Mouse (Mus musculus): ENCODE measurements around the gene Zer1.

The Zer1 gene

GRCm38 (mm10) chr2:30128789-30129188 is 4.4 kb upstream of the Zer1 start:
- peak; percentile 60 for DNase-seq (ENCODE audit: low spot score)

- DNase-seq (ENCODE audit: low spot score), result no peak
Observed at GRCm38 (mm10) chr2:30123729-30124471, 485 bp downstream of the Zer1 start.

- DNase-seq (ENCODE audit: low spot score), result no peak
Observed at GRCm38 (mm10) chr2:30122766-30123165, 1.6 kb downstream of the Zer1 start.

- DNase-seq (ENCODE audit: low spot score), result no peak
Observed at GRCm38 (mm10) chr2:30120269-30120668, 4.1 kb downstream of the Zer1 start.

GRCm38 (mm10) chr2:30119641-30120051 is 4.7 kb downstream of the Zer1 start:
- DNase-seq (ENCODE audit: low spot score), result peak; percentile 79

GRCm38 (mm10) chr2:30112564-30112963 is 11.8 kb downstream of the Zer1 start:
- DNase-seq (ENCODE audit: low spot score), result peak; percentile 32

GRCm38 (mm10) chr2:30111500-30111899 is 12.9 kb downstream of the Zer1 start:
- DNase-seq (ENCODE audit: low spot score), result no peak

GRCm38 (mm10) chr2:30108260-30108659 is 16.1 kb downstream of the Zer1 start:
- no peak for DNase-seq (ENCODE audit: low spot score)

GRCm38 (mm10) chr2:30107646-30108045 is 16.7 kb downstream of the Zer1 start:
- no peak for DNase-seq (ENCODE audit: low spot score)

GRCm38 (mm10) chr2:30106364-30106763 is 18.0 kb downstream of the Zer1 start:
- peak; percentile 65 for DNase-seq (ENCODE audit: low spot score)

GRCm38 (mm10) chr2:30100214-30100613 is 24.2 kb downstream of the Zer1 start:
- DNase-seq (ENCODE audit: low spot score), result no peak

GRCm38 (mm10) chr2:30095882-30096527 is 28.4 kb downstream of the Zer1 start:
- DNase-seq (ENCODE audit: low spot score), result peak; percentile 51

- no peak for DNase-seq (ENCODE audit: low spot score)
Observed at GRCm38 (mm10) chr2:30094208-30094588, 30.2 kb downstream of the Zer1 start.

GRCm38 (mm10) chr2:30093471-30094207 is 30.7 kb downstream of the Zer1 start, which contains the start of gene Zdhhc12:
TSS of gene Zdhhc12 (minus strand) at chr2:30093648.
- peak; percentile 99 for DNase-seq (ENCODE audit: low spot score)

- DNase-seq (ENCODE audit: low spot score), result no peak
Observed at GRCm38 (mm10) chr2:30092280-30092918, 32.0 kb downstream of the Zer1 start.

GRCm38 (mm10) chr2:30091521-30091920 is 32.9 kb downstream of the Zer1 start:
- DNase-seq (ENCODE audit: low spot score), result no peak

GRCm38 (mm10) chr2:30087310-30087709 is 37.1 kb downstream of the Zer1 start:
- DNase-seq (ENCODE audit: low spot score), result no peak

- no peak for DNase-seq (ENCODE audit: low spot score)
Observed at GRCm38 (mm10) chr2:30084632-30085031, 39.8 kb downstream of the Zer1 start.

GRCm38 (mm10) chr2:30084113-30084512 is 40.3 kb downstream of the Zer1 start:
- DNase-seq (ENCODE audit: low spot score), result no peak

- no peak for DNase-seq (ENCODE audit: low spot score)
Observed at GRCm38 (mm10) chr2:30080181-30080800, 44.1 kb downstream of the Zer1 start.

GRCm38 (mm10) chr2:30078760-30079159 is 45.6 kb downstream of the Zer1 start:
- no peak for DNase-seq (ENCODE audit: low spot score)

GRCm38 (mm10) chr2:30078349-30078712 is 46.1 kb downstream of the Zer1 start:
- no peak for DNase-seq (ENCODE audit: low spot score)
